Mouse (Mus musculus) E14TG2a.4 (cell line): ENCODE data around the gene Gns.
A peak's percentile ranks its signal among the peaks of the same experiment; 100 is the strongest.

ENCODE experiments used
- CTCF ChIP-seq: conservative IDR thresholded peaks from 2 replicates; pipeline ENCODE4 v1.5.1; 2014; ENCODE audit warnings: low read length
- NANOG ChIP-seq: IDR thresholded peaks from 2 replicates; pipeline ENCODE4 v1.6.1; 2014; ENCODE audit warnings: borderline replicate concordance, low read length, mixed read lengths
- POU5F1 ChIP-seq: IDR thresholded peaks from 2 replicates; pipeline ENCODE4 v1.6.1; 2014; ENCODE audit warnings: low read length, borderline replicate concordance

DNA sequence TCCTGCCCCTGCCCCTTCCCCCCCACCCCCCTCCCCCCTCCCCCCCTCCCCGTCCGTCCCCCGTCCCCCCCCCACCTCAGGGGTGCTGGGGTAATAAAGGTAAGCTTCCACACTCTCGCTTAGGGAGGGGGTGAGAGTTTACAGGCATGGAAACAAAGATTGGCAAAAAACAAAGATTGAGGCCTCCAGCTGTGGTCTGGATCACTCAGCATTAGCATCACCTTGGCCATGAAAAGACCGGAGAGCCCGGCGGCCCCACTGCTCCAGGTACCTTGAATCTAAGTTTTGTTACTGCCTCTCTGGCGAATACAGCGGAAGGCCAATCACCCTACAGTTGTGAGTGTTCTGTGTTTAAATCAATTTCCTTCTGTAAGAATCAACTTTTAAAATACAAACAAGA is 39.1 kb downstream of the Gns start:
- TF ChIP-seq CTCF (no peak), POU5F1 (no peak), NANOG (peak; percentile 94)
